Mouse (Mus musculus): Measurements from ENCODE around the gene Pnp. TPM values are rescaled to one million over a fixed set of nuclear protein-coding genes. Genes with fewer than 3 reads are reported as not detected.
A peak's percentile ranks its signal among the peaks of the same experiment; 100 is the strongest.
"Not testable (repeated sequence)": the region's sequence is repeated elsewhere in the genome, so short reads cannot be mapped to it uniquely, and the experiment has no call there.

Pnp gene
- total and polyA plus RNA-seq, 2 experiments from 2014 or later: 20.5 to 22.3 TPM

- Histone ChIP-seq H3K27ac (ENCODE audit: low read depth) (no peak overlapping the region), H3K36me3 (replicated peaks; ENCODE audit: control insufficient read depth, insufficient read depth, low read length) (no peaks in the 10 kb centered on the region), H3K4me2 (ENCODE audit: low read depth, low read length) (no peak overlapping the region), H3K4me3 (ENCODE audit: low read depth, low read length) (no peak overlapping the region), H3K4me1 (ENCODE audit: control insufficient read depth, insufficient read depth) (no peaks in the 10 kb centered on the region), H3K9ac (replicated peaks; ENCODE audit: low read depth, low read length) (no peak overlapping the region), H3K9me3 (replicated peaks; ENCODE audit: control insufficient read depth, low read length) (no peaks in the 10 kb centered on the region), H3K27me3 (ENCODE audit: control insufficient read depth, insufficient read depth, low read length) (no peaks in the 10 kb centered on the region)
- no peak for ATAC-seq (ENCODE audit: insufficient read depth, low read depth)
- TF ChIP-seq EP300 (IDR thresholded peaks at IDR 0.05; ENCODE audit: low read depth) (no peak), CTCF (IDR thresholded peaks at IDR 0.05; ENCODE audit: low read depth) (no peak)
- DNase-seq (ENCODE audit: low spot score): no peak
- WGBS: 52% methylated on average over 4 of the region's 4 CpGs
These were observed 42.8 kb downstream of the Pnp start for GRCm38 (mm10) chr14:50973700-50974099.

DNA sequence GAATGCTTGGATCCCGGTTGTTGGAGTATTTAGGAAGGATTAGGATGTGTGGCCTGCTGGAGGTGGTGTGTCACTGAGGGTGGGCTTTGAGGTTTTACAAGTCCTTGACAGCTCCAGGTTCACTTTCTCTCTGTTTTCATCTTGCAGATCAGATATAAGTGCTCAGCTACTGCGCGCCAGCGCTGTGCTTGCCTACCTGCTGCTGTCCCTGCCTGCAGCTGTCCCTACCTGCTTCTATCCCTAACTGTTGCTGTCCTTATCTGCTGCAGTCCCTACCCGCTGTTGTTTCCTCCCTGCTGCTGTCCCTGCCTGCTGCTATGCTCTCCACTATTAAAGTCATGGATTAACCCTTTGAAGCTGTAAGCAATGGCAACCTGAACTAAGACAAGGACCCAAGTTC, 44.1 kb downstream of the Pnp start:
- 59% methylated on average over 5 of the region's 5 CpGs for WGBS
- Histone ChIP-seq H3K4me1 (ENCODE audit: control insufficient read depth, insufficient read depth) (no peaks in the 10 kb centered on the region; the same call in 1 of the 2 replicates), H3K4me2 (ENCODE audit: low read depth, low read length) (no peak overlapping the region), H3K4me3 (ENCODE audit: low read depth, low read length) (no peak overlapping the region), H3K27ac (ENCODE audit: low read depth) (no peak overlapping the region), H3K36me3 (replicated peaks; ENCODE audit: control insufficient read depth, insufficient read depth, low read length) (no peaks in the 10 kb centered on the region), H3K9me3 (replicated peaks; ENCODE audit: control insufficient read depth, low read length) (no peaks in the 10 kb centered on the region), H3K9ac (replicated peaks; ENCODE audit: low read depth, low read length) (no peak overlapping the region), H3K27me3 (ENCODE audit: control insufficient read depth, insufficient read depth, low read length) (no peaks in the 10 kb centered on the region)
- TF ChIP-seq CTCF (IDR thresholded peaks at IDR 0.05; ENCODE audit: low read depth) (no peak), EP300 (IDR thresholded peaks at IDR 0.05; ENCODE audit: low read depth) (no peak)
- ATAC-seq (ENCODE audit: insufficient read depth, low read depth) (no peak), DNase-seq (ENCODE audit: low spot score) (no peak)

DNA sequence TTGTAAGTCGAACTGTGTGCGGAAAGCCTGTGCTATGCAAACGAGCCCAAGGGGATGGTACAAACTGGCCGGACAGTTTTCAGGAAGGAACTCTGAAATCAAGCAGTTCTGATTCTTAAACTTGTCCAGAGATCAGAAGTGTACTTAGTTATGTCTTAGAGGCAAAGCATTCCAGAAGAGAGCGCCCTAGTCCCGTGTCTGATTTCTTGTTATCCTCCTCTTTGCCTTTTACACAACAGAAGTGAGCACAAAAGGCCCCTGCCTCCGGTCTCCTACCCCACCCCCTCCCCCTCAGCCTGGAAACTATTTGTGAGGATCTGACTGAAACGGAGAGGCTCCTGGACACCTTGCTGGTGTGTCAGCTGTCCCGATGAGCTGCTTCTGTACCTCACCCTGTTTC, 45.8 kb downstream of the Pnp start:
- H3K9ac ChIP-seq (replicated peaks; ENCODE audit: low read depth, low read length): no peak overlapping the region

DNA sequence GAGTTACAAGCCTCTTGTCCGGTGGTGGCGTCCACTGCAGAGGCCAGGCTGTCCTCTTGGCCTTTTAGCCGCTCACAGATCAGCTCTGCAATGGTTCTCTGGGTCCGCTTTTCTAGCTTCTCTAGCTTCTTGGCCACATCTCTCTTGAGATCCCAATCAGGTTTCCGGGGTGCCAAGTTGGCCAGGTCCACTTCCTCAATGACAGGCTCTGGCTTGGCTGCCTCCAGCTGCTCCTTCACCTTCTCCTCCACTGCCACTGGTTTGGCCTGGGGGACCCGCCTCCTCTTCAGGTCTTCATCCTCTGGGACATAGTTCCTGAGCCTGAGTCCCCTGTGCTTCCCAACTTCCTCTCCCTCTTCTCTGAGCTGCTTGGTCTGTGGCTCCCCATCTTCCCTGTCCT, 47.6 kb downstream of the Pnp start:
- not testable (repeated sequence) for H3K27me3 ChIP-seq (ENCODE audit: control insufficient read depth, insufficient read depth, low read length); H3K9ac ChIP-seq (replicated peaks; ENCODE audit: low read depth, low read length); H3K4me2 ChIP-seq (ENCODE audit: low read depth, low read length); DNase-seq (ENCODE audit: low spot score); H3K9me3 ChIP-seq (replicated peaks; ENCODE audit: control insufficient read depth, low read length); H3K36me3 ChIP-seq (replicated peaks; ENCODE audit: control insufficient read depth, insufficient read depth, low read length); ATAC-seq (ENCODE audit: insufficient read depth, low read depth); H3K4me3 ChIP-seq (ENCODE audit: low read depth, low read length); H3K27ac ChIP-seq (ENCODE audit: low read depth); H3K4me1 ChIP-seq (ENCODE audit: control insufficient read depth, insufficient read depth)
- WGBS: 90% methylated on average over 6 of the region's 6 CpGs

More for the DNA sequence above, 45.8 kb downstream of the Pnp start:
- H3K9me3 ChIP-seq (replicated peaks; ENCODE audit: control insufficient read depth, low read length): no peaks in the 10 kb centered on the region
- H3K4me3 ChIP-seq (ENCODE audit: low read depth, low read length): no peak overlapping the region
- 31% methylated on average over 9 of the region's 9 CpGs for WGBS
- no peaks in the 10 kb centered on the region for H3K36me3 ChIP-seq (replicated peaks; ENCODE audit: control insufficient read depth, insufficient read depth, low read length)
- no peaks in the 10 kb centered on the region for H3K27me3 ChIP-seq (ENCODE audit: control insufficient read depth, insufficient read depth, low read length)
- DNase-seq (ENCODE audit: low spot score) (no peak), ATAC-seq (ENCODE audit: insufficient read depth, low read depth) (no peak)
- peak overlapping the region; percentile 28 for H3K4me2 ChIP-seq (ENCODE audit: low read depth, low read length)
- no peak overlapping the region for H3K27ac ChIP-seq (ENCODE audit: low read depth)
- H3K4me1 ChIP-seq (ENCODE audit: control insufficient read depth, insufficient read depth): no peaks in the 10 kb centered on the region; the same call in 1 of the 2 replicates
- no peak; the same call in 1 of the 2 replicates for TF ChIP-seq CTCF (IDR thresholded peaks at IDR 0.05; ENCODE audit: low read depth)
- TF ChIP-seq EP300 (IDR thresholded peaks at IDR 0.05; ENCODE audit: low read depth): no peak

GRCm38 (mm10) chr14:50979631-50980030, 48.7 kb downstream of the Pnp start:
- DNase-seq (ENCODE audit: low spot score) (no peak), ATAC-seq (ENCODE audit: insufficient read depth, low read depth) (no peak)
- H3K9ac ChIP-seq (replicated peaks; ENCODE audit: low read depth, low read length): no peak overlapping the region
- H3K27ac ChIP-seq (ENCODE audit: low read depth): no peak overlapping the region
- TF ChIP-seq EP300 (IDR thresholded peaks at IDR 0.05; ENCODE audit: low read depth) (no peak), CTCF (IDR thresholded peaks at IDR 0.05; ENCODE audit: low read depth) (no peak)
- H3K9me3 ChIP-seq (replicated peaks; ENCODE audit: control insufficient read depth, low read length): no peaks in the 10 kb centered on the region
- H3K4me1 ChIP-seq (ENCODE audit: control insufficient read depth, insufficient read depth): no peaks in the 10 kb centered on the region; the same call in 1 of the 2 replicates
- no peaks in the 10 kb centered on the region for H3K27me3 ChIP-seq (ENCODE audit: control insufficient read depth, insufficient read depth, low read length)
- H3K4me2 ChIP-seq (ENCODE audit: low read depth, low read length): no peak overlapping the region
- H3K4me3 ChIP-seq (ENCODE audit: low read depth, low read length): no peak overlapping the region
- H3K36me3 ChIP-seq (replicated peaks; ENCODE audit: control insufficient read depth, insufficient read depth, low read length): no peaks in the 10 kb centered on the region

DNA sequence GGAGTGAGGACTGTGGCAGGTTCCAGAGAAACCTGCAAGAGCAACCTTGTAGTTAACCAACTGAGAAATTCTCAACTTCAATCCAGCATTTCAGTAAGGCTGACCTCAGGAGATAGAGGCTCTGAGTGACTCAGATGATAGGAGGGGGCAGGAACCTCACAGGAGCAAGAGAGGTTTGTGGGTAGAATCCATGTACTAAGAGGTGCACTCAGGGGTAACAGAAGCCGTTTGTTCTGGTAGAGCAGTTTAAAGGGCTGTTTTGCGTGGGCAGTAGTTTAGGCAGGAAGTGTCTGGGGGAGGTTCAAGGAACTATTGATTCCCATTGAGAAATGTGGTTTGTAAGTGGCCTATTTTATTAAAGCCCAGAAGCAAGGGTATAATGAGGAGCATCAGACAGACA, 50.3 kb downstream of the Pnp start:
- Histone ChIP-seq H3K4me1 (ENCODE audit: control insufficient read depth, insufficient read depth) (no peaks in the 10 kb centered on the region; the same call in 1 of the 2 replicates), H3K4me3 (ENCODE audit: low read depth, low read length) (no peak overlapping the region), H3K9me3 (replicated peaks; ENCODE audit: control insufficient read depth, low read length) (no peaks in the 10 kb centered on the region), H3K4me2 (ENCODE audit: low read depth, low read length) (no peak overlapping the region), H3K27ac (ENCODE audit: low read depth) (no peak overlapping the region), H3K9ac (replicated peaks; ENCODE audit: low read depth, low read length) (no peak overlapping the region), H3K27me3 (ENCODE audit: control insufficient read depth, insufficient read depth, low read length) (no peaks in the 10 kb centered on the region), H3K36me3 (replicated peaks; ENCODE audit: control insufficient read depth, insufficient read depth, low read length) (no peaks in the 10 kb centered on the region)
- TF ChIP-seq EP300 (IDR thresholded peaks at IDR 0.05; ENCODE audit: low read depth) (no peak), CTCF (IDR thresholded peaks at IDR 0.05; ENCODE audit: low read depth) (no peak)
- no peak for ATAC-seq (ENCODE audit: insufficient read depth, low read depth)
- WGBS: 33% methylated on average over 2 of the region's 2 CpGs
- DNase-seq (ENCODE audit: low spot score): no peak

Data from heart, postnatal 0 days (tissue).